Mouse (Mus musculus): ENCODE measurements around the gene Neurod2.

Neurod2 gene

GRCm38 (mm10) chr11:98330745-98331204 lies 1.3 kb upstream of the Neurod2 start:
- DNase-seq = no peak

DNA sequence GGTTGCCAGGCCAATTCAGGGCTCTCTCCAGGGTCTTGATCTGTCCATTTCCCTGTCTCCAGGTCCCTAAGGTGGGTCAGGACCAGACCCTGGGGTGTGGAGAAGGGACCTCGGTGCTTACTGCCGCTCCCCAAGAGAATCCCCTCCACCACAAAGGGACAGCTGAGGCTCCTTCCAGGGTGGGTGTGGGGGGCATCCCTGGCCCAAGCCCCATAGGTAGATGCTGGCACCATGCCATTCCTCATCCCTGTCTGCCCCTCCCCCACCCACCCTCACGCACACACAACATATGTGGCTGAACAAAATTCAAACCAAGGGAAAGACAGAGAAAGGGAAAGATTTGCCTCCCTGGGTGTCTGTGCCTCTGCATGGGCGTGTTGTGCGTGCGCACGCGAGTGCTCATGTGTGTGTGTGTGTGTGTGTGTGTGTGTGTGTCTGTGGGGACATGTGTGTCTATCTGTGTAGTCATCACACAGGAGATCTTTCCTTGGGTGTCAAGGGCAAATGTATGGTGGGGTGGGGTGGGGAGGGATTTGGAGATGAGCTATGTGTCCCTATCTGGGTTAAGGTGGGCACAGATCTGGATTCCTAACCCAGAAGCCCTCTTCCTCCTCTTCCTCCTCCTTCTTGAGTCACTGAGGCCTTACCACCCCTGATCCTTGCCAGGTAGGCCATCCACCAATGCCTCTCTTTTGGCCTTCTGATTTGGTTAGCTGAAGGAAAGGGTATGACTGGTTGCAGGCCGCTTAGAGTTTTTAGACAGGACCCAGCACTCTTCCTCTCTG lies 704 bp upstream of the Neurod2 start:
- DNase-seq = no peak

GRCm38 (mm10) chr11:98328371-98329069 lies 928 bp downstream of the Neurod2 start:
- no peak for DNase-seq

DNA sequence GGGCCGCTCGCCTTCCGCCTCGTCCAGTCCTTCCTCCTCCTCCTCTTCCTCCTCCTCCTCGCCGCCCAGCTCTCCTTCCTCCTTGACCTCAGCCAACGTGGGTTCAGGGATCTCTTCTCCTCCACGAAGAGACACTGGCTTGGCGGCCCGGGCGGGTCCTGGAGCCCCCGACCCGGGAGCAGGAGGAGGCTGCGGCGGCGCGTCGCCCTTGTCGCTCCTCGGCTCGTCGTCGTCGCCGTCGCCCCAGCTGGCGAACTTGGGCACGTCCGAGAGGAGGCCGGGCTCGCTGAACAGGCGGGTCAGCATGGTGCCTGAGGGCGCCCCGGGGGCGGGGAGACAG lies 1.4 kb downstream of the Neurod2 start:
- DNase-seq = no peak

DNA sequence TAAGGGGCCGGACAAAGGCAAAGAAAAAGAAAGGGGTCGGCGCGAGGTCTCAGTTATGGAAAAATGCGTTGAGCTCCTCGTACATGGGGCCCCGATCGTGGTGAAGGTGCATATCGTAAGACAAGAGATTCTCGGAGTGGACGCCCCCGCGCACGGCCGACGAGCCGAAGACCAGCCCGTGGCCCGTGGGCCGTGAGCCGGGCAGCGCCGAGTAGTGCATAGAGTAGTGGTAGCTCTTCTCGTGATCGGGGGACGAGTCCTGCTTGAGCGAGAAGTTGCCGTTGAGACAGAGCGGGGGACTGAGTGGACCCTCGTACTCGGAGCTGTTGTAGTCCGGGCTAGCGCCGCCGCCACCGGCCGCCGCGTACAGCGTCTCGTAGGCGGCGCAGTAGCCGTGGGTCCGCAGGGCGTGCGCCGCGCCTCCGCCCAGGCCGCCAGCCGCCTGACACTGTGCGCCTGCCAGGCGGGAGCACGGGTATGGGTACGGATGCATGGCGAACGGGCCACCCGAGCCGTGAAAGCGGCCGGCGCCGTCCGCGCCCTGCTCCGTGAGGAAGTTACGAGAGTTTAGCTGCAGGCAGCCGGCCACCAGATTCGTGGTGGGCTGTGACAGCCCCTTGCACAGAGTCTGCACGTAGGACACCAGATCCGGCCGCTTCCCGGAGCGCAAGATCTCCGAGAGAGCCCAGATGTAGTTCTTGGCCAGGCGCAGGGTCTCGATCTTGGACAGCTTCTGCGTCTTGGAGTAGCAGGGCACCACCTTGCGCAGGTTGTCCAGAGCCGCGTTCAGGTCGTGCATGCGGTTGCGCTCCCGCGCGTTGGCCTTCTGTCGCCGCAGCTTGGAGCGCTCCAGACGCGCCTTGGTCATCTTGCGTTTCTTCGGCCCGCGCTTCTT lies 2.1 kb downstream of the Neurod2 start:
- DNase-seq = no peak

DNA sequence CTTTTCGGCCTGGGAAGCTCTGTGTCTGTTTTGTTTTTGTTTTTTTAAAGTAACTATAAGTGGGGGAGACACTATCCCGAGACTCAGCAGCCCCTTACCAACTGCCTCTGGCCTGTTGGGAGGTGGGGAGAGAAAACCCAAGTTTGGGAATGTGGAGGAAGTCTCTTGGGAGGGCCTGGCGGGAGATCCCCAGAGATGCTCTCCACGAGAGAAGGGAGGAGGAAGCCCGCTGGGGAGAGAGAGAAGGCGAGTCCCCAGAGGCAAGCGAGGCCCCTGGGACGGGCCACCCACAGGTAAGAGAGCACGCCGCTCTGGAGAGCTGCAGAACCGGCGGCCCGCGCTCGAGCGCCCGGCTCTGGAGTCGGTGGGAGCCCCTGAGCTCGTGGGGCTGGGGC lies 2.7 kb downstream of the Neurod2 start:
- no peak for DNase-seq

GRCm38 (mm10) chr11:98325821-98326218 lies 3.6 kb downstream of the Neurod2 start:
- DNase-seq = no peak

- DNase-seq = no peak
Observed at GRCm38 (mm10) chr11:98325191-98325820, 4.1 kb downstream of the Neurod2 start.

DNA sequence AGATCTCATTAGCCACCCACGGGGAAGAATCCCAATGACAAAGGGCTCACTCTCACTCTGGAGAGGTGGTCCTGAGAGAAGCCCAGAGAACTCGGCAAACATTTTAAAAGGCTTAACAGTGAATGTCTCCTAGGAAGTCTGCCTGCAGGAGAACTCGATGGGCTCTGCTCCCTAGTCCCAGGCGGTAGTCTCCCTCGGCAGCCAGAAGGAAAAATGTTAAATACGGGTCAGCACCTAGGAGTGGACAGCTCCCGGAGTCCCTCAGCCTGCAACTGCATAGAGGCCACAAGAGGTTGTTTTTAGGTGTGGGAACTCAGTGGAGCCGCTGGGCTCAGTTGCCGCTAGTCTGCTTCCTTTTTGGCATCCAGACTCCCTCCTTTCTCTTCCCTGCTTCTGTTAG lies 5.5 kb downstream of the Neurod2 start:
- peak; percentile 50 for DNase-seq

DNA sequence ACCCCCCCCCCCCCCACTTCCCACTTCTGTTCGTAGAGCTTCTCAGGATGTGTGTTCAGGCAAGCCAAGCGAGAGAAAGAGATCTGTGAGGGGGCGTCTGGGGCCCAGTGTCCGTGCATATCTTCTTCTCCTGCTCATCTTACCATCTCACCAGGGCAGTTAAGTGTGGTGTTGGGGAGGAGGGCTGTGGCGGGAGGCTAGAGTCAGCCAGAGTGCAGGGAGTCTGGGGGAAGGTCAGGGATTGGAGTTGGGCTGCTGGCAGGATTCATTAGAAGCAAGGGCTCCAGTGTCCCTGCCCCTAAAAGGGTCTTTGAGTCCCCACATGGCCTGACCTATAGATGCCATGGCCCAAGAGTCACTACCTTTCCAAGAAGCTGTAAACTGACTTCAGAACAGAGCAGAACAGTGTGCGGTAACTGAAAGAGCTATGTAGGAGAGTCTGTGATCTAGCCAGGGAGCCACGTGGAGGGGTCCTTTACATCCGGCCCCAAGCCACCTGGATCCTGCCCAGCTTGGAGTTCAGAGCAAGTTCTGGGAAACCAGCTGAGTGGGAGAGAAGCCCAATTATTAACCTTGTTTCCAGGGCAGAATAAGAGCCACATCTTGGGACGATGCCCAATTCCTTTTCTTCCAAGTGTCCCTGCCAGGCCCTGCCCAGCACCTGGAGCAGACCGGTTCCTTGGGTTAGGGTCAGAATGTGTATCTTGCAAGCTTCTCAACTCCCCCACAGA lies 6.1 kb downstream of the Neurod2 start:
- DNase-seq = no peak

GRCm38 (mm10) chr11:98322159-98322558 lies 7.3 kb downstream of the Neurod2 start:
- DNase-seq = no peak

DNA sequence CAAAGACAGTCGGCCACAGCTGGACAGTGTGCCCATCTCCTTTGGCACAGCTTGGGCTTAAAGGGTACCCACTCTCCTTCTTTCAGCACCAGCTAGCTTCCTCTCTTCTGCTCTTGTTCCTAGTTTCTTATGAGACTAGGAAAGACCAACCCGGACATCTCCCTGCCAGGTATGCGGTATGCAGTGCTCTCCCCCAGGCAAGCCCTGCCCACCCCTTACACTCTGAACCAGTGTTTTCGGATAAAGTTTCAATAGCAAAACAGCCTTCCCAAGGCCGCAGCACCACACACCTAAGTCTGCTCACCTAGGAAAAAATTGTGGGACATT lies 7.8 kb downstream of the Neurod2 start:
- no peak for DNase-seq

- DNase-seq = no peak
Observed at GRCm38 (mm10) chr11:98320806-98321676, 8.4 kb downstream of the Neurod2 start.

GRCm38 (mm10) chr11:98320381-98320780 lies 9.1 kb downstream of the Neurod2 start:
- no peak for DNase-seq

GRCm38 (mm10) chr11:98319944-98320343 lies 9.5 kb downstream of the Neurod2 start:
- DNase-seq = no peak

- DNase-seq = no peak
Observed at GRCm38 (mm10) chr11:98319544-98319943, 9.9 kb downstream of the Neurod2 start.

DNA sequence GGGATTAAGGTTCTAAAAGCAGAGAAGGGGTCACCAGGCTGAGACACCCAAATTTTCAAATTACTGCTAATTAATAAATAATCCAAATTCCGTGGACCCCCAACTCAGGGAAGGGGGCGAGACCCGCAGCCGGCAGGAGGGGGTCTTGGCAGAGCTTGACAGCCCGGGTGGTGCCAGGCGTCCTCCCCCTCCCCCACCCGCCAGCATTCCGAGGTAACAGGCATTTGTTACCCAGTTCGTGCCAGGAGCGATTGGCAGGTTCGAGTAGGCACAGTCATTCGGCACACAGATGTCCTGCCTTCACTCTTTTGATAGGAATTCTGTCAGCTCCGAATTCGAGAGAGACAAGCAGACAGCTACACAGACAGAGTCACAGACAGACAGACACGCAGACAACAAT lies 10.3 kb downstream of the Neurod2 start:
- no peak for DNase-seq

- no peak for DNase-seq
Observed at GRCm38 (mm10) chr11:98318421-98319116, 10.9 kb downstream of the Neurod2 start.

GRCm38 (mm10) chr11:98317479-98317878 lies 12.0 kb downstream of the Neurod2 start:
- DNase-seq = no peak

DNA sequence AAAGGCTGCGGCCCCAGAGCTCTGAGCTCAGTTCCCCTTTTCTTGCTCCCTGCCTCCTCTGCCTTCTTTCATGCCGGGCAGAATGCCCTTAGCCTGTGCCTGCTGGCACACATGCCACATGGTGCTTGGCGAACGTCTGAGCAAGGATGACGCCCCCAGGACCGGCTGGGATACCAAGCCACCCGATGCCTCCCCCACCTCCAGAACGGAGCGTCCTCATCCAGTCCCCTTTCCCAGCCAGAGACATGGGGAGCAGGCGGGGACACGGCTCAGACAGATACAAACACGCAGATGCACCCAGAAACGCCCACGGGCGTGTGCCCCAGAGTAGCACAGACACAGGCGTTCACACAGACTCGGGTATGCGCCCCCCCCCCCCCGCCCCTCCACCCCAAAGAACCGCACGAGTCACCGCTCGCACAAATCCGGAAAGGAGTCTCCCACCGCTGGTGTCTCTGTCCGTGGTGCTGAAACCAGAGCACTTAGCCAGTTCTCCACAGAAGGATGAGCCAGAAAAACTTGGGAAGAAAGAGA lies 15.6 kb downstream of the Neurod2 start:
- peak; percentile 51 for DNase-seq

All from kidney, adult 18-20 months (tissue).